Mouse (Mus musculus) liver, postnatal 0 days (tissue): Measurements from ENCODE around the gene Fam117a.

Source experiments
- CTCF ChIP-seq: sonication (generic); IDR thresholded peaks from 2 replicates; pipeline ENCODE4 v1.5.1; 2016; ENCODE audit warnings: antibody characterized with exemption, low read depth
- EP300 ChIP-seq: IDR thresholded peaks from 2 replicates; pipeline ENCODE4 v1.6.1; 2016; ENCODE audit warnings: antibody characterized with exemption, low read depth, mild to moderate bottlenecking

DNA sequence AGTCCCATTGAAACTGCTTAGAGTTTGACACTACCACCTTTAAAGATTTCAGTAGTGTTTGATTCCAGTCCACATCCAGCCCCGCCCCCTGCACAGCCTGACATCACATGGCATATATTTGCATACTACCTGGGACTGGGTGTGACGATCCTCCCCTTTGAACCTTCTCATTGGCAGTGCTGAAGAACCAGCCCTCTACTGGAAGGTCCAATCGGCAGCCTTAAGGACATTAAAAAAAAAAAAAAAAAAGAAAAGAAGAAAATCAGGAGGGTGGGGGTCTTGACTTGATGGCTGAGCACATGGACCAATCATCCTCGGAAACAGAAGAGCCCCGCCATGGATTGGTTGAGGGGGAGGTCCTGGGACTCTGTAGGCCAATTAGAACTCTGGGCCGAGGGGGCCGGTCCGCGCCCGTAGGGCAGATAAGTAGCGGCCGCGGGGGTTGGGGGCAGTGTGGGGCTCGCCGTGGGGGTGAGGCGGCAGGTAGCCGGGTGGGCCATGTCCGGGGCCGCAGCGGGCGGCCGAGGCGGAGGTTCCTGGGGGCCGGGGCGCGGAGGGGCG is at the start of gene Fam117a:
- TF ChIP-seq CTCF (peak; percentile 11; the same call in 1 of the 2 replicates), EP300 (0 out of 2 replicates have a peak, but pooled peaks have one; percentile 6)
